Mouse (Mus musculus): ENCODE measurements around the gene Rsad1.
A peak's percentile ranks its signal among the peaks of the same experiment; 100 is the strongest.

The Rsad1 gene

GRCm38 (mm10) chr11:94548888-94549690 is at the start of gene Rsad1:
TSS of gene Rsad1 (minus strand) at chr11:94549255.
- DNase-seq = peak; percentile 95

DNA sequence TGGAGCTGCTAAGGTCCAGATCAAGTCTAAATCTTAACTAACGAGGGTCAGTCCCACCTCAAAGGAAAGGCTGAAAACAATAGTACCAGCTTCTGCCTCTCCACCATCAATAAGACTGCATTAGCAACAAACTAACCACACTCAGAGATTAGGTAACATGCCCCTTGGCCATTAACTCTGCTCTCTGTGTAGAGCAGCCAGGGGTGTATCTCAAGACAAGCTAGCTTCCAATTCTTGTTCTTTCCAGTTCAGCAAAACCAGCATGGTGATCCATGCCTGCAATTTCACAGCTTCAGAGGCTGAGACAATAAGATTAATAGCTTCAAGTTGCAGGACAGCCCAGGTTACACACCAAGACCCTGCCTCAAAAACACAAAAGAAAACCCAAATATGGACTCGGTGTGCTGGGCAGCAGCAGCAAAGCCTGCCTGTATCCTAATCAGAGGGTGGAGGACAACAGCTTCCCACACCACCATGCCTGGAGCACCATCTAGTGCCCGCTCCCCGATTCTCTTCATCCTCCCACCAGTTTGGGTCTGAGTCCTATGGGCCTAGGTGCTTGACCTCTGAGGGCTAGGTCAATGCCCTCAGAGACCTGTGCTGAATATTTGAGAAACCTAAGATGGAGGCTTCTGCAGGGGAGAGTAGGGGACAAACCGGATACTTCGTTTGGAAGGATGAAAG is 49.5 kb upstream of the Rsad1 start:
- DNase-seq = no peak

DNA sequence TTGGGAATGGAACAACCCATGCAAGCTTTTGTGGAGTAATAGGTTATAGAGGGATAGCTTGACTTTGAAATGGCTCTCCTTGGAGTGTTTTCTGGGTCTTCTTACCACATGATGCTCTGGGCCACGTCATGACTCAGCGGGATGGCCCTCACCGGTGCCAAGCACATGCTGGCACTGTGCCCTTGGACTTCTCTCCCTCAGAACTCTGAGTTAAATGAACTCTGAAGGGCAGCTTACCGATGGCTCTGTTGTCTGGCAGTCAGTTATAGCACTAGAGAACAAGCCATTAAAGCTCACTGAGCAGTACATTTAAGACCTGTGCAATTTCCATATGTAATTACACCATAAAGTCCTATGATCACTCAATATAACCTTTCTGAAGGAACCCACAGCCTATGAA is 48.3 kb upstream of the Rsad1 start:
- DNase-seq = no peak

DNA sequence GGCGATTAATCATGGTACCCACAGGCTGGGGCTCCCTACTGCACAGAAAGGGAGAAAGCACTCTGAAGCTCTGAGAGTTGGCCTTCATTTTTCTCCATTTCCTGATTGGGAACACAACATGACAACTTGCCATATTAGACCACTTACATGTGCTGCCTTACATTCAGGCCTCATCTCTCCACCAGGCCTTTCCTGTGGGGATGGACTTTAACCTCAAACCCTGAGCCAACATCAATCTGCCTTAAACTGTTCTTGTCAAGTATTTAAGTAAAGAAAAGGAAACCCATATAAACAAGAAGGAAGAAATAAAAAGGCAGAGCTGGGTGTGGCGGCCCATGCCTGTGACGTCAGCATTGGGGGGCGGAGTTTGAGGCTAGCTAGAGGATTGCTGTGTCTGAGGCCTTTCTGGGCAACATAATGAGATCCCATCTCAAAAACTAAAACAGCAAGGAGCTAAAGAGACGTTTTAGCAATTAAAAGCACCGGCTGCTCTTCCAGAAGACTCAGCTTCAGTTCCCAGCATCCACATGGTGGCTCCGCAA is 47.3 kb upstream of the Rsad1 start:
- DNase-seq = no peak

GRCm38 (mm10) chr11:94587511-94587910 is 38.5 kb upstream of the Rsad1 start:
- DNase-seq = no peak

GRCm38 (mm10) chr11:94585091-94585490 is 36.0 kb upstream of the Rsad1 start:
- no peak for DNase-seq

- DNase-seq = no peak
Measured at GRCm38 (mm10) chr11:94580111-94580740, 31.2 kb upstream of the Rsad1 start.

- DNase-seq = no peak
Measured at GRCm38 (mm10) chr11:94576361-94576760, 27.3 kb upstream of the Rsad1 start.

DNA sequence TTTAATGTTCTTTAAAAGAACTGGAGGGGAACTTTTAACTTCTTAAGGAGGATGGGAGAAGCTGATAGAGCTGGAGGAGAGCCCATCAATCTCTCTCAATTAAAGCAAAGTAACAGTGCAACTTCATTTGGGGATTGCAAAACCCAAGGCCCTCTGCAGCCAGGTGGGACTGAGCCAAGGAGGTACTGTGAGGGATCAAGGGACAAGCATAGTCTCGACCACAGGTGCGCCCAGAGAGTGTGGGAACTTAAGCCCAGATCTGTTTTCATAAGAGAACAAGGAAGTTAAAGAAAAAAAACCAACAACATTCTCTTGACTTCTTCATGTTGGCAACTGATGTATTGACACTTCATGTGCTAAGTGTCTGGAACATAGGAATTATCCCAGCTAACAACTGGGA is 26.0 kb upstream of the Rsad1 start:
- no peak for DNase-seq

DNA sequence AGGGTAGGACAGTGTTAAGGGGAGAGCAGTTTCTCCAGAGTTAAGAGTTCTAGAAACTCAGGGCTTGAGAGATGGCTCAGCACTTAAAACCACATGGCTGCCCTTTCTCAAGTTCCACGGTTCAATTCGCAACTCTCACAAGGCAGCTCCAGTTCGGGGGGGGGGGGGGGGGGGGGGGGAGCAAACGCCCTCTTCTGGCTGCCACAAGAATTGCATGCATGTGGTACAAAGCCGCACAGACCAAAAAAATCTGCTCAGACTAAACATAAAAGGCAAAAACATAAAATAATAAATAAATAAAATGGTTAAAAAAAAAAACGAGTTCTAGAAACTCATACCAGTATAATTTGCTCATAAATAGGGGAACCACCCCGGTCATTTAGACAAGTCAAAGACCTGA is 25.5 kb upstream of the Rsad1 start:
- no peak for DNase-seq

GRCm38 (mm10) chr11:94571850-94572249 is 22.8 kb upstream of the Rsad1 start:
- DNase-seq = no peak

GRCm38 (mm10) chr11:94570612-94571011 is 21.6 kb upstream of the Rsad1 start:
- no peak for DNase-seq

GRCm38 (mm10) chr11:94567326-94567725 is 18.3 kb upstream of the Rsad1 start:
- DNase-seq = no peak

DNA sequence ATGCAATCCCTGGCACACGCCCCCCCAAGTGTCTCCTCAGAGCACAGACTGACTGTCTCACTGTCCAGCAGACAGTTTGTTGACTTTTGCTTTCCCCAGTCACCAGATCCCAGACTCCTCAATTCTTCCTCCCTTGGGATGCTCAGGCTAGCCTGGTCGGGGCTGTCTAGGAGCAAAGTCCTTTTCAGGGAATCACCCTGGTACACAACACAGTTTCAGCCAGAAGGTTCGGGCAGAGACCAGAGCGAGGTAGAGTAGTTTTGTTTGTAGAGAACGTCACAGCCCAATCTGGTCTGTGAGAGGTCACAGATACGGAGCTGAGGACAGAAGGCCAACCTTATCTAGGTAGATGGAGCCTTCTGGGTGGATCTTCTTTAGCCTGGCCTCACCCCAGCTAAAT is 17.5 kb upstream of the Rsad1 start:
- DNase-seq = no peak

DNA sequence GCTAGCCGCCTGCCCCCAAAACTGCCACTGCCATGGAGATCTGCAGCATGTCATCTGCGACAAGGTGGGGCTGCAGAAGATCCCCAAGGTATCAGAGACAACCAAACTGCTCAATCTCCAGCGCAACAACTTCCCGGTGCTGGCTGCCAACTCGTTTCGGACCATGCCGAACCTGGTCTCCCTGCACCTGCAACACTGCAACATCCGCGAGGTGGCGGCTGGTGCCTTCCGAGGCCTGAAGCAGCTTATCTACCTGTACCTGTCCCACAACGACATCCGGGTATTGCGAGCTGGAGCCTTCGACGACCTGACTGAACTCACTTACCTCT is 16.1 kb upstream of the Rsad1 start:
- DNase-seq = no peak

GRCm38 (mm10) chr11:94564437-94565150 is 15.5 kb upstream of the Rsad1 start, which contains the start of gene Chad:
TSS of gene Chad (plus strand) at chr11:94565047.
- no peak for DNase-seq

DNA sequence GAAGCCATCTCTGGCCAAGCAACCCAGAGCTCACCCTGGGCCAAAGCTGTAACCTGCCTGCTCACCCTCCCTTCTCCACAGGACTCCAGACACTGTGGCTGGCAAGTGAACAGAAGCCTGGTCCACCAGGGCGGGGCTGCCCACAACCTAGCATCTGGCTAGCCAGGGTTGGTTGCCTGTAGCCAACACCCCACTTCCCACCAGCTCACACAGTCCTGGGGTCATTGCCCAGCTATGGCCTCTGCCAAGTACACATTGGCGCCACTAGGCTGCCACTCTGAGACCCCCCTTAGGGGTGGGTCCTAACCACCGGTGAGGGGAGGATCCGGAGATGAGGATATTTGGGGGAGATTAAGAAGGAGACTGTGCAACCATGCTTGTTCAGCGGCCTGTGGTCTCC is 14.8 kb upstream of the Rsad1 start:
- no peak for DNase-seq

GRCm38 (mm10) chr11:94563383-94563782 is 14.3 kb upstream of the Rsad1 start:
- no peak for DNase-seq

DNA sequence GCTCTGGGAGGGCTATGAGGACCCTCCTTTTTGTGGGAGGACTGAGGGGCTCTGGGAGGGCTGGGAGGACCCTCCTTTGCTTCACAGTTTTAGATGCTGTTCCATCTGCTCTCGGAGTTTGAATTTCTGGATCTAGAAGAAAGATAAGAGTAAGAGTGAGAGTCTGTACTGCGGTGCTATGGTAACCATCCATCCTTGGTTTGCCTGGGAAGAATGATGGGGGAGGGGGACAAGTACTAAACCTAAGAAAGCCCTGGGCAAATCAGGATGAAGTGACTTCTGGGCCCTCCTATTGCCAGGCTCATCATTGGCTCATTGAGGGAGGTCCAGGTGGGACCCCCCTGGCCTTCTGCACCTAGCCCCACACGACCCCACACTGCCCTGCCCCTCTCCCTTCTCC is 9.2 kb upstream of the Rsad1 start:
- no peak for DNase-seq

- no peak for DNase-seq
Measured at GRCm38 (mm10) chr11:94550442-94550744, 1.3 kb upstream of the Rsad1 start.

DNA sequence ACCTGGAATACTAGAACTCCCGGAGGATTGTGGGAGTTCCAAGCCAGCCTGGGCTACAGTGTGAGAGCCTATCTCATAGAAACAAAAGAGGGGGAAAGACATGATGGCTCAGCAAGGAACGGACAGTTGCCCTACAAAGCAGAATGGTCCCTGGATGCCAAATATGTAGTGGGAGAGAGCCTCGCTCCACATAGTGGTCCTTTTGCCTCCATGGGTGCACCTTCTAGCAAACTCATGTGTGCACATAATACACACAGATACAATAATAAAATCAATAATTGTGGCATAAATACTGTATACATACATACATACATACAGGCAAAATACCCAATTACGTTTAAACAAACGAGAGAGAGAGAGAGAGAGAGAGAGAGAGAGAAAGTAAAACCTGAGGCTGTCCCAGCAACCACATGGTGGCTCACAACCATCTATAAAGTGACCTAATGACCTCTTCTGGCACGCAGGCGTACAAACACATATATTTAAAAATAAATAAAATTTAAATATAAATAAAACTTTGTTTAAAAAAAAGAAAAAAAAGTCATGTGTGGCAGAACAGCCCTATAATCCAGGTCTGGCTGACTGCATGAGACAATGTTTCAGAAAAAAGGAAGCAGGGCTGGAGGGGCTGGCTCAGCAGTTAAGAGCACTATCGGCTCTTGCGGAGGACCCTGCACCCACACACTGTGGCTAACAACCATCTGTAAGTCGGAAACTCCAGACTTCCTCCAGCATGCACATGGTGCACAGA is 811 bp upstream of the Rsad1 start:
- no peak for DNase-seq

DNA sequence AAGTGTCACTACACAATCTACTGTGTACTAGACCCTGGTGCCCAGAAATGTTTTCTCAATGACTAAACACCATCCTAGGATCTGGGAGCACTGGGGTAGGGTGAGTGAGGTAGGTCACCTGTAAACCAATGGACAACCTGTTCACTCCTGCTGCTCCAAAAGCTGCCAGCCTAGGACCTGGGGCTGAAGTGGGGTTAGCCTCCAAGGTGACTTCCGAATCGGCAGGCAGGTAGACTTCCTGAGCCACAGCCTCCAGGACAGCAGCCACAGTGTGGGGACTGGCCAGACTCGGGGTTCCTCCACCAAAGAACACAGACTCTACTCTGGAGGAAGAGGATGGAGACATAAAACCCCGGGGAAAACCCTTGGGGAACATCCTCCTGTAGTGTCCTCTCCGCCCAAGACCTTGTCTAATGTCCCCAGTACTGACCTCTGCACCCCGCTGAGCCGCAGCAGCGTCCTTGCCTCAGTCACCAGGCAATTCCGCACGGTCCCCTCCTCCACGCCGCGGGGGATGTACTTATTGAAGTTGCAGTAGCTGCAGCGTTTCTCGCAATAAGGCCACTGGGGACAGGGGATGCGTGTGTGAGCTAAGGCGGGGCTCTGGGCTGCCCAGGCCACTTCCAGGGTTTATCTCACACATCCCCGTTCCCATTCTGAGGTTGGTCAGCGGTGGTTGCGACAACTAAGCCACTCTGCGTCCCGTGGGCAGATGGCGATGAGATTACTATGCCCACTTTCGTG is 842 bp downstream of the Rsad1 start:
- DNase-seq = no peak
